Mouse (Mus musculus): ENCODE results near the gene Alpl.

Gene Alpl

DNA sequence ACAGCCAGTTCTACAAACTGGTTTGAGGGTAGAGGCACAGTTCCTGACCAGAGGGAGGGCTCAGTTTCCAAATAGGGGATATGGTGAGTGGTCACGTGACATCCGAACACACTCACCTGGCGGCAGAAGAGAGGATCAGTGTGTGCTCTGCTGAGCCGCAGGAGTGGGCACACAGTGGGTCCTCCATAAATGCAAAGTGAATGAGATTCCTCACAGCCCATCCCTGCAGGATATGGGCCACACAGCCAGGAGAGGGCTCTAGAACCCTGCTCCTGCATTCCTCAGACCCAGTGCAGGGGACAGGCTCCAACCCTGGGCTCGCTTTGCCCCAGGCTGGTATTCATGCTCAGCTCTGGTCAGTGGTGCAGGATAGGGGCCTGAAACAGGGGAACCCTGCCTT lies 62.7 kb downstream of the Alpl start:
- peak in 1 of 2 experiments; percentile 27 for DNase-seq

DNA sequence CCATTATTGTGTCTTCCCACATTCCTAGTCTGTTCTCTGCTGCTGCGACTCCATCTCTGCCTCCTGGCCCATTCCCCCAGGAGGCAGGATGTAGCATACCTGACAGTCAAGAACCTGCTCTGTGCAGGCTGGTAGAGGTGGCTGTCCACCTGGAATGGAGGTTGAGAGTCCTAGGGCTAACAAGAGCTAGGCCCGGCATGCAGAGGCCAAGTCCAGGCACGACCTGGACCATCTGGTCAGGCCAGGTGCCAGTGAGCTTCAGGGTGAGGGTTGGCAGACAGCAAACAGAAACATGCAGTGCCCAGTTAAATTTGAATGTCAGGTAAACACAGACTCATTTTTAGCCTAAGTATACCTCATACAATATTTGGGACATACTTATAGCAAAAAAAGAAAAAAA lies 63.2 kb downstream of the Alpl start:
- DNase-seq = peak; percentile 90 to 91

DNA sequence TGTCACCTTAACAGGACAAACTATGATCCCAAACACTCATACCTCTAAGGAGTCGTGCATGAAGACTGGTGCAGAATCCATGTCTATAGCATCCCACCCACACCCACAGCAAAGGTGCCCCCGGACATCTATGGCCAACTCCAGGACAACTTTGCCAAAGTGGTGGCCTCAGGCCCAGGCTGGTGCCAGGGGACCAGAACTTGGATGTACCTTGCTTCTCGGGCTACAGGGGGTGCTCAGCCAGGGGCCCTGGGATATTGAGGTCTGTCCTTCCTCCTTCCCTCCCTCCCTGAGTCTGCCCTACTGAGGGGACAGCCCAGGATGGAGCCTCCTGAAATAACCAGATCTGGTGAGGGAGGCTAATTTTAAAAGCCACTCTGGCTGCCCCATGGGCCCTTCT lies 63.8 kb downstream of the Alpl start:
- DNase-seq = no peak

DNA sequence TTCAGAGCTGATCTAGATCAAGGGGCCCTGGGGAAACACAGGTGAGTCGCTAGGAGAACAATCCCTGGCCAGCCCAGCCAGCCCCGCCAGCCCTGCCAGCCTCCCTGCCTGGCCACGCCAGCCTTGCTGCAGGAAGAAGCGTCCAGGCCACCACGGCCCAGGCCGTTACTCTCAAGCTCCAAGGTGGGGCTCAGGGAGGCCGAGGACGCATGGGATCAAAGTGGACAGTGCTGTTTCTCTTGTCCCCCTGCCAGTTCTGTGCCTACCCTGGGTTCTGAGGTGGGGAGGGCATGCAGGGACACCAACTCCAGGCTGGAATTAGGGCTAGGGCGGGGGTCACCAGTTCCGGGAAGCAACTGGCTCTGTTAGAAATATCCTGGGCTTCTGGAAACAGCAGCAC lies 64.3 kb downstream of the Alpl start:
- peak; percentile 61 to 64 for DNase-seq

DNA sequence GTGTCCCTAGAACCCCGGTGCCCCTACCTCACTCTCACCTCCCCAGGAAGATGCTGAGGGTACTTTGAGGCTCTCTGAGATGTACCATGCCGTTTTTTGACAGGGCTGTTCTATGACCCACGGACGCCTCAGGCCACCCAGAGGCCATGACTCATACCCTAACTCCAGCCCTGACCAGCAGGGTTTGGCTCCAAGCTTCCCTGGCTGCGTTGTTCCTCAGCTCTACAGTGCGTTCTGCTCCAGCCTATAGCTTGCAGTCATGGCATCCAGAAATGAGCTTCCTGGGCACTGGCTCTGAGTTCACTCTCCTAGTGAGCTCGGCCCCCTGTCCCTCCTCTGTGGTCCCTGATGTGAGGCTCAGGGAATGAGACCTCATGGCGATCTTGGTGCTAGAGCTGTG lies 65.4 kb downstream of the Alpl start:
- DNase-seq = peak in 1 of 2 experiments; percentile 54

DNA sequence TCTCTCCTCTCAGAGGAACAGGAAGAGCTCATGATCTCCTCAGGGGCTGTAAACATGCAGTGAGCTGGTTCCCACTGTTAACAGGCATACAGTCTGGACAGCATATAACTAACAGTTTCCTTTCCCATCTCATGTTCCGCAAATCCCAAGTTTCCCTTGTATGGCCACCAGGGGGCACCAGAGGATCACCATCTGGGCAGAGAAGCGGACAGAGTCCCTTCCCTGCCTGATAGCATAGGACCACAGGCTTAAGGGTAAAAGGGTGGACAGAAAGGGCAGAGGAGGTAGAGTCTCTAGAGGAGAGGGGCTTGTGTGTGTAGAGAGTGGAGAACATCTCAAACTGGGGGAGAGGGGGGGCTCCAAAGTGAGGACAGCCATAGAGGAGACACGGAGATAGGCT lies 66.0 kb downstream of the Alpl start:
- peak; percentile 94 to 95 for DNase-seq

DNA sequence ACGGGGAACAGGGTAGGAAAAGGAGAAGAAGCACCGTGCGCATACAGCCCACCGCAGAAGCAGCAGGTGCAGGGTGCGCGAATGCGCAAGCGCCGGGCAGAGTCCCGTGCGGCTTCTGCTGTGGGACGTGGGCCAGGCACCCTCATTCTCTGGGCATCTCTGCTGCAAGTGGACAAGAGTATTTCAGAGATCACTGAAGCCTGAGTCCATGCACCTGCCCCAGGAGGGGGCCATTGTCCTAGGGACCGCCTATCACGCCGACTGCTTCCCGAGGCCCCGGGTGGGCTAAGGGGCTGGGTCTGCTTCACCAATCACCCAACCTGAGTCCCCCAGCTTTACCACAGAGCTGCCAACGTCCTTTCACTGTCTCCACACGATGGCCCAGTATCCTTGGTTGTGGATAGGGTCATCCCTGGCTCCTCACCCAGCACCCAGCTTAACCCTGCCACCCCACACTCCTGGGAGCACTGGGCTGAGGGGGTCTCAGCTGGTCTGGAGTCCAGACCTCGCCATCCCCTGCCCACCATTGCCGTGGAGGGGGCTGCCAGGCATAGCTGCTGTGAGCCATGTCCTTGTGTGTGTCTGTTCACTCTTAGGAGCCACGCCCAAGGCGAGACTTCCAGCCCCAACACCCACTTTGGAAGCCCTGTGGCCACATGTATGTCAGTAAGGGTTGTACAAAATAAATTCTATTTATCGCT lies 66.9 kb downstream of the Alpl start:
- DNase-seq = no peak

DNA sequence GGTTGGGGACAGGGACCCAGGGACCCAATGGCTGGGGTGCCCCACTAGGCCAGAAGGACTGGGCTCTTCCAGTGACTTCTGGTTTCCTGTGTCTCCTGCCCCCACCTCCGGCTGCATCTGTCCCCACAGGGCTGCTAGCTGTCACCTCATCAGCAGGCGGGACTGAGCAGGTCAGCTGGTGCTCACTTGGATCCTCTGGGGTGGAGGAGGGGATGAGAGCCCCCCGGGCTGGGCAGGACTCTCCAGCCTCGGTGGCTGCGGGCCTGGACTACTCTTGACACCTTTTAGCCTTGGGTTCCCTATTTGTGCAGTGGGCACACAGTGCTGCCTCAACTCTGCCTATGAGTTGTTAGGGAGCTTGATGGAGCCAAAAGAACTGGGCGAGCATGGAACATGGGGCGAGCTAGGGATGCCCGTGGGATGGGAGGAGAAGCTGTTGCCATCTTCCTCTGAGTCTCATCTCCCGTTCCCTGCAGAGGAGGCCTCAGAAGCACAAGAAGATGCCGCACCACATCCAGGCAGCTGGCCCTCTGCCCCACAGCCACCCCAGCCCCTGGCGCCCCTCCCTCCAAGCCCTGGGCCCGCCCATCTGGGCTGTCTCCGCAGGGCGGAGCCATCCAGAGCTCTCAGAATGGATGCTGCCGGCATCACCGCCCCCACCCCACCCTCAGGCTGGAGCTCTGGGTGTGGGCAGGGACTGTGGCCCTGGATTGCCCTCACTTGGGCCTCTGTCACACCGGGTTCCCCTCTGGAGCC lies 67.6 kb downstream of the Alpl start:
- DNase-seq = no peak

DNA sequence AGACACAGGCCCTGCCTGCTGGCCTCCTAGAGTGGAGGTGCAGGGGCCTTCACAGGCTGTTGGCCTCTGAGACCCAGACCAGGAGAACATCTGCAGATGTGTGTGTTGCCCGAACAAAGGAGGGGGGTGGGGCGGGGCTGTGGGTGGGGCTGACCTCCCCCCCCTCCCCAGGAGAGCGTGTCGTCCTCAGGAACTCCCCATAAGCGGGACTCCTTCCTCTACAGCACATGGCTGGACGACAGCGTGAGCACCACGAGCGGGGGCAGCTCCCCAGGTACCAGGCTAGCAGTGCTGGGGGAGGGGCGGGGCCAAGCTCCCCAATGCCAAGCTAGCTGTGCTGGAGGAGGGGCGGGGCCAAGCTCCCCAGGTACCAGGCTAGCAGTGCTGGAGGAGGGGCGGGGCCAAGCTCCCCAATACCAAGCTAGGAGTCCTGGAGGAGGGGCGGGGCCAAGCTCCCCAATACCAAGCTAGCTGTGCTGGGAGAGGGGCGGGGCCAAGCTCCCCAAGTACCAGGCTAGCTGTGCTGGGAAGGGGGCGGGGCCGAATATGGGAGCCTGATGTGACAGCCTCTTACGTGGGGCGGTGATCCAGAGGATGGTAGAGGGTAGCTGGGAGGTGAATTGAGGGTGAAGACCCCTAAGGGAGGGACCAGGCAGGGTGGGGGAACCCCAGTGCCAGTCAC lies 68.5 kb downstream of the Alpl start:
- peak in 1 of 2 experiments; percentile 49 for DNase-seq

DNA sequence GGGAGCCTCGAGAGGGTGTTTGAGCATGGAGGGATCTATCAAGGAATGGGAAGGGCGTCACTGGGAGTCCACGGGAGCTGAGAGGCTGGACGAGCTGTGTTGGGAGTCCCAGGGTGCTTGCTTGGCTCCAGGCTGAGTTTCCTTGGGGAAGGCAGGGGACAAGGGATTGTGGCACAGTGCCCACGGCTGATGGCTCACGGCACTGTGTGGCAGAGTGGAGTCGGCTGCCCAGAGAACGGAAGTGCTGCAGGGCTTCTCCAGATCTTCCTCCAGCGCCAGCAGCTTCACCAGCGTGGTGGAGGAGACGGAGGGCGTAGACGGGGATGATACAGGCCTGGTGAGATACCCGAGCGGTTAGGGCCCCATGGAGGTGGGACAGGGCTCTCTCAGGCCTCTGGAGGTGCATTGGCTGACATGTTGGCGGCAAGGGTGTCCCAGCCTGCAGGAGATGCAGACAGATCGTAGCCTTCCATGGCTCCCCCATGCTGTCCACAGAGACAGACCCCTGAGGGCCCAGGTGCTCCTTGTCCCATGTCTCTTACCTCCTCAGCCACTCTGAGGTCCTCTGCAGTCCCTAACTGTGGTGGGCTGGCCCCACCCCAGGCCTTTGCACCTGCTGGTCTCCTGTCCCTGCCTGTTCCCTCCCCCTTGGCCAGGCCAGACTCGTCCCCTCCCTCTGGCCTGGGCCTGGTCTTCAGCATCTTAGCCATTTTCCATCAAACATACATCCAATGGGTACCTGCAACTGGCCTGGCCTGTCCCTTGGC lies 69.3 kb downstream of the Alpl start:
- peak; percentile 67 to 70 for DNase-seq

DNA sequence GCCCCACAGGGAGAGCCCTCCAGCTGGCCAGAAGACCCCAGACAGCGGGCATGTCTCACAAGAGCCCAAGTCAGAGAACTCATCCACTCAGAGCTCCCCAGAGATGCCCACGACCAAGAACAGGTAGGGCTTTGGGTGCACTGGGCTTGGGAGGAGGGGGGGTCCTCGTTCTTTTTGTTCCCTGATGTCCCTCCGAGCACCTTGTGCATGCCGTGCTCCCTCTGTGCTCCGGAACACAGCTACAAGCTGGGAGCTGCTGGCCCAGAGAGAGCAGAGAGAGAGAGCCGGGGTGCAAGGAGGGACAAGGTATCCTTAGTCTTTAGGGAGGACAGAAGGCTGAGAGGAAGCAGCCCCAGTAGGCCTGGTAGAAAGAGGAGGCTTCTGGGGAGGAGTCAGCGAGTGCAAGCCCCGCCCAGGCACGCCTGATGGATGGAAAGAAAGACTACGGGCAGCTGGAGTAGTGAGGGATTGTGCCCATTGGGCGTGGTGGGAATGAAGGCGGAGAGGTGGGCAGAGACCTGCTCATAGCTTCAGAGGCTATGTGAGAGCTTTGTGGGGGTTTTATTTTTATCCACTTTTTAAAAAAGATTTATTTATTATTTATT lies 70.5 kb downstream of the Alpl start:
- DNase-seq = no peak

DNA sequence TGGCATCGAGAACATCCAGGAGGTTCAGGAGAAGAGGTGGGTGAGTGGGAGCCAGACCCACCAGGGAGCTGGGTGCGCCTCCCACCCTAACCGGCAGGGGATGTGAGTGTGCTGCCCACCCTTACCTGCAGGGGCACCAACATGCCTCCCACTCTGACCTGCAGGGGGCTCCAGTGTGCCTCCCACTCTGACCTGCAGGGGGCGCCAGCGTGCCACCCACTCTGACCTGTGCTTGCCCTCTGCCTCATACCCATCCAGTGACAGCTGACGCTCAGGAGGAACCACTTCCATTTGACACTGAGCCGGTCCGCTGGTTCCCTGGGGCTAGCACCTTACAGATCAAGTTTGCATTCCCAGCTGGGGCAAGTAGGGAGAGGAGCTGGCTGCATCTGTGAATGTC lies 71.4 kb downstream of the Alpl start:
- peak; percentile 59 to 70 for DNase-seq

DNA sequence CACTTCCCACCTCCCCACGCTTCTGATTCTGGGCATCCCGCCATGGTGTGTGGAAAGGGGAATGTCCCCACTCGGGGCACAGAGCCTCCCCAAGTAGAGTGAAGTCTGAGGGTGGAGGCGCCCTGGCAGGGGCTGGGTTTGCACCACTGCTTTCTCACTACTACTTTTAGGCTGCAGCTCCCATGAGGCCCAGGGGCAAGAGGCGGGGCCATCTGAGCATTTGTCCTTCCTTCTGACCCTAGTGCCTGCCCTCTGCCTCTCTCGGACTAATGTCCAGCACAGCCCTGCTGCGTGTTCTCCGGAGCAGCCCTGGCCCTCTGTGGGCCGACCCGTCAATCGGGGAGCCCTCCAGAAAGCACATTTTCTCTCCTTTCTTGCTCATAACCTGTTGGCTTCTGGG lies 72.0 kb downstream of the Alpl start:
- no peak for DNase-seq

DNA sequence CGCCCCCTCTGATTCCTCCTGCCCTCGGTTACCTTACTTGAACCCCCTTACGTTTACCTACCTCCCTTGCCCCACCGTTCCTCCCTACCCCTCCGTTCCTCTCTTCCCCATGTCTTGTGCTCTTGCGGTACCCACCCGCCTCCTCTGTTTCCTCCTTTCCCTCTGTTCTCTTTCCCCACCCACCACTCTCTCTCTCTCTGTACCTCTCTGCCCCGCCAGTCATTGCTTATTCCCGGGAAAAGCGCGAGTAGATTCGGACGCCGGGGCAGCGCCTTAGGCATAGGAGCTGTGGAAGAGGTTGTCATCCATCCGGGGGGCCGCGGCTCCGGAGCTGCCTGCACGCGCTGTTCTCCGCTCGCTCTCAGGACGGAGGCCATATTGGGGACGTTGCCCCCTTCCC lies 72.7 kb downstream of the Alpl start:
- DNase-seq = no peak

DNA sequence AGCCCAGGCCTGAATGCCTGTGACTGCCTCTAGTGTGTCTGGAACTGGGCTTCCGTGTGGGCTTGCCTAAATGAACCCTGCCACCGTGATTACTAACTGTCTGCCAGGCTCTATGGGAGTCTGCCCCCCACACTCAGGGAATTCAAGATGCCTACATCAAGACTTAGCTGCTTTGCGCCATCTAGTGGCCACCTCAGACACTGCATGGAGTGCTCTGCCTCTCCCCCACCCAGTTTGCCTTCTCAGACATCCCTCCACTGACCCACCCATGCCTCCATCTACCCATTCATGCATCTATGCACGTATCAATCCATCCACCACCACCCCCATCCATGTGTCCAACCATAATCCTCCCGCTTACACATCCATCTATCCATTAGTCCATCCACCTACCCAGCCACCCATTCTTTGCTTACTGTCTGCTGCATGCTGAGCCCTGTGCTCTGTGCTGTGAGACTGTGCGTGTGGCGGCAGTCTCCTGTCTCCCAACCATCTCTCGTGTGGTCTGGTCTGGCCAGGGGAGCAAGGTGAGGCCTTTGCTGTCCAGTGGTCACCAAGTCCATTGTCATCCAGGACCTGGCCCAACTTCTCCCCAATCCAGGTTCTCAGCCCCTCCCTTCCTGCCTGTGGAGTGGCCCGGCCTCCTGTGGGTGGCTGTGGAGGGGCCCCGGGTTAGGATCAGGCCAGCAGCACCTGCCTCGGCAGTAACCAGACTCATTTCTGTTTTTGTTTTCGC lies 73.3 kb downstream of the Alpl start:
- DNase-seq = peak; percentile 80 to 84

DNA sequence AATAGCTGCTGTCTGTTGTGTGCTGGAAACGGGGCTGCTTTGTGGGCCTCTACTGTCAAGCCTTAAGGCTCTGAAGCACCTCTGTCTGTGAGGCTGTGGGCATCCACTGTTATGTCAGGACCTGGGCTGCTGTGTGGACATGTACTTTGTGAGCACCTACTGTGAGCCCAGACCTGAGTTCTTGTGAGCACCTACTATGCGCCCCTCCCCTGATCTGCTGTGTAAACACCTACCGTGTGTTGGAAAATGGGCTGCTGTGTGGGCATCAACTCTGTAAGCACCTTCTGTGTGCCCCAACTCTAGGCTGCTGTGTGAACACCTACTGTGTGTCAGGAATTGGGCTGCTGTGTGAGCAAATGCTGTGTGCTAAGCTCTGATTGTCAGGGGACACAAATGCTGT lies 74.0 kb downstream of the Alpl start:
- DNase-seq = no peak

DNA sequence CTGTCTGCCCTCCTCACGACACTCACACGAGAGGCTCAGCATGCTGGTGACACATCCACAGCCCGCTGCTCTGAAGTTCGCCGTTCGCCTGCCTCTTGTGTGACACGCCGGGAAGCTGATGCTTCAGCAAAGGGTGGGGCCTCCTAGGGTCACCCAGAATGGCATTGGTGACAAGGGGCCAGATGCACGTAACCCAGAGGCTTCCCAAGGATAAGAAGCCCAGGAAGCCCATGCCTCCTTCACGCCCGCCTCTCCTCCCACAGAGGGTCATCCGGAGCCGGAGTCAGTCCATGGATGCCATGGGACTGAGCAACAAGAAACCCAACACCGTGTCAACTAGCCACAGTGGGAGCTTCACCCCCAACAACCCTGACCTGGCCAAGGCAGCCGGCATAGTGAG lies 74.6 kb downstream of the Alpl start:
- DNase-seq = no peak

DNA sequence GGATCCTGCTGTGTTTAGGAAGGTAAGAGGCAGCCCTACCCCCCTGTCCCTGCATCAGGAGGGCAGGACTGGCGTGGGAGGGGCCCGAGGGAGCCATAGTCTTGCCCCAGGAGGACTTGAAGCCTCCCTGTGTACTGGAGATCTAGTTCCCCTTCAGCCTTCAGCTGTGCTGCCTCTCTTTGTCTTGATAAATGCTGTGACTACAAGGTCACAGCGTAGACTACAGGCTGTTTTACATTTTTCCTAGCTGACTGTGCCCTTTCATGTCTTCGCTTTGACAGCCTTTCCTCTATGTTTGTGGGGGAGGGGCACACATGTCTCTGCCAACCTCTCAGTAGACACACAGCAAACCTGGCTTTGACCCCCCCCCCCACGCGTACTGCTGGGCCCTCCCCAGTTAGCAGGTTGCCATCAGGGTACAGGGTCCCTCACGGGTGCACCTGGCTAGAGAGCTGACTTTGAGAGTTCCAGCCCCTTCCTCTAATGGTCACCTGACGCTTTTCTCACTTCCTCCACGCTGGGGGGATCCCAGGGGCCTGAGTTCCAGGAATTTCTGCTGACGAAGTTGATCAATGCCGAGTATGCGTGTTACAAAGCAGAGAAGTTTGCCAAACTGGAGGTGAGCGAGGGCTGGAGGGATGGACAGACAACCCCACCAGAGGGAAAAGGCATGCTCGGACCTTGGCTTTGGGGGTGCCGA lies 76.7 kb downstream of the Alpl start:
- no peak for DNase-seq

DNA sequence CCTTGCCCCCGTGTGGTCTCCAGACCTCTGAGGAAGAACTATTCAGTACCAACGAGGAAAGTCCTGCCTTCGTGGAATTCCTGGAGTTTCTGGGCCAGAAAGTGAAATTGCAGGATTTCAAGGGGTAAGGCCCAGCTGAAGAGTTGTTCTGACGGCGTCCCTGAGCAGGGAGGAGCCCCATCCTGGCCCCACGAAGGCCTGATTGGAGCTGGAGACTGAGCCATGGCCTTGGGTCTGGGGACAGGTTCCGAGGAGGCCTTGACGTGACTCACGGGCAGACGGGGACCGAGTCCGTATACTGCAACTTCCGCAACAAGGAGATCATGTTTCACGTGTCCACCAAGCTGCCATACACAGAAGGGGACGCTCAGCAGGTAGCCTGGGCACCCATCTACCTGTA lies 78.5 kb downstream of the Alpl start:
- no peak for DNase-seq

DNA sequence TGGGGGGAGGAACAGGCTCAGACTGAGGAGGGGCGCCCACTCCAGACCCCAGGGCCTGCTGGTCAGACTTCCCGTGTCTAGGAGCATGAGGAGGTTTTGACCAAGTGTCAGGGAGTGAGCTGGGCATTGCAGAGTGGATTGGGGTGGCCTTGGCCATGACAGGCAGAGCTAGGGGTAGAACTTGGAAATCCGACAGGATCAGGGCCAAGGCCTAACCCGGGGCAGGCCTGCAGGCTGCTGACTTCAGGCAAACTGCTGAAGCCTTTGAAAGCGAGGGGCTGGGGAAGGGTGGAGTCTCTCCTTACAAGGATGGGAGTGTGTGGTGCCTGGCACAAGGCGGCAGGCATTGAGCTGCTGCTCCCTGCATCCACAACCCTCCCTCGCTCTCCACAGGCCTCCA lies 79.2 kb downstream of the Alpl start:
- DNase-seq = no peak

DNA sequence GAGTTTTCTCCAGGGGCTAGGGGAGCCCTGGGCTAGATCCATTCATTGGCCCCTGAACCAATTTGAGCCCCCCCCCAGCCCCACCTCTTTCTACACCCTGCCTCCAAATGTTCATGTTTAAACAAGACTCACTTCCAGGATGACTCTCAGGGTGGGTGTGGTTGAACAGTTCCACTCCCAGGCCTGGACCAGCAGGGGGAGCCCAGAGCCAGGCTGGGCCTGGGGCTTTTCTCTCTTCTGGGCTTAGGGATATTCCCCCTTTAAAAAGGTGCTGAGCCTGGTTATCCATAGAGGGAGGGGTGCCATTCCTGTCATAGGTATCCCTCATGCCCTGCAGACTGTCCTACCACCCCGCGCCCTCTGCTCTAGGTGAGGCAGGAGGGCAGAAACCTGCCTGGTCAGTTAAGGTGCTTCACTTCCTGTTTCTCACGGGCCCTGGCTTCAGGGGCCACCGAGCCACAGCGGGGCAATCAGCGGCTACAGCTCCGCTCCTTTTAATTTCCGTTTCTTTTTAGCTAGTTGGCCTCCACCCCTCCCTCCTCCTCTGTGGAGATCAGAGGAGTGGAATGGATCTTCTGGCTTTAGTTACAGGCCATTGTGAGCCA lies 82.1 kb downstream of the Alpl start:
- no peak for DNase-seq

Data from cerebellum, postnatal 36 days (tissue).